Mouse (Mus musculus): ENCODE data around the gene Aacs.

Aacs gene

DNA sequence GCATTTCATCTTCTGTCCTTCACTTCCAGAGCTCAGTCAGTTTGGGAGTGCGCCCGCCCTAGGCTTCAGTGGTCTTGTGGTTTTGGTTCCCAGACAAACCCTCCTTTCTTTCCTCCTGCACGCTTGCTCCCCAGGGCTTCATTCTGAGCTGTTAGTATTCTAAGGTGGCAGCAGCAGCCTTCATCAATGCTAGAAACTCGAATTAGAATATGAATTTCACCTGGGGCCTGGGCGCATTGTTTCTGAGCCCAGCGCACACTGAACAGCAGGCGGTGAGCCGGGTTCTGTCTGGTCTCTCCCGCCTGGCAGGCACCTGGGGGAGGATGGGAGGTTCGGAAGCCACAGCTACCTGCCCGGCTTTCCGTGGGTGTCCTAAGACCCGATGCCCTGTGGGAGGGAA lies 70.7 kb downstream of the Aacs start:
- DNase-seq, result no peak

DNA sequence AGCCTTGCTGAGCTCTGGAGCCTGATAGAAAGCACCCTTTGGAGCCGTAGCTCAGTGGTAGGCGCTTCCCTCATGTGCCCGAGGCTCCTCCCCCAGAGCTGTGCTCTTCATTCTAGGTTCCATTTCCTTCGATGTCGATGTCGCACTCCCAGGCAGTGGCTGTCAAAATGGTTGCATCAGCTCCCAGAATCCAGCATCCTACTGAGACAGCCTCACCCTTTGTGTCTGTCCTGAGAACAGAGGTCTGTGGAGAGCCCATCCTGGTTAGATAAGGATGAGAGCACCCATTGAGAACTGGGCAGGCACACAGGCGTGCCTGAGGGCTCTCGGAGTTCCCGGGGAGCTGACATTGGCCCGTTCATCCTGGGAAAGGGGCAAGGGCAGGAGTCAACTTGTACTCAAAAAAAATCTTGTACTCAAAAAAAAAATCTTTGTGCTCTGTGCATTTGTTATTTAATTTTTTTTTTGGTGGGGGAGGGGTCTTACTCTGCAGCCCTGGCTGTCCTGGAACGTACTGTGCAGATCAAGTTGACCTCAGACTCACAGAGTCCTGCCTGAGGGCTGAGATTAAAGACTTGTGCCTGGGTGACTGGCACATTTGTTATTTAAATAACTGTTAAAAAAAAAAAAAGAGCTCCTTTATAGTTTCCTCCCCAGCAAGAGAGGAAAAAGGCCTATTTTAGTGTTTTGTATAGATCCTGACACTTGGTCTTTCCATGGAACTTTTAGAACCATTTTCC lies 74.3 kb downstream of the Aacs start:
- no peak for DNase-seq

- DNase-seq, result no peak
Observed at GRCm38 (mm10) chr5:125555732-125556131, 80.1 kb downstream of the Aacs start.

DNA sequence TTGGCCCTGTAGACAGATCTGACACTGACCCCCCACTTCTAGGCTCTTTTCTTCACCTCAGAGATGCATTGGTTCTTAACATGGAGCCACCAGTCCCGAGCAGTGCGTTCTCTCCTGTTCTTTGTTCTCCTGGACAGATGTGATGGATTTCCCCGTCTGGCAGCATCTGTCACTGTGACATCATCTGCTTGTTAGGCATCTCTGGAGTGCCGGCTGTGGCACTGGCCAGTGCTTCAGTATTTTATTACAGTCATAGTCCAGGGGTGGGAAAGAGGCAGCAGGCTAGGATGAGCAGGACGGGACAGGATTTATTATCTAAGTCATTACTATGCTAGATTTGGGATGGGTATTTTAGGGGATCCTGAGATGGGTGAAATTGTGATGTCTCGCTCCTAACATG lies 87.9 kb downstream of the Aacs start:
- no peak for DNase-seq

GRCm38 (mm10) chr5:125565725-125566124 lies 90.1 kb downstream of the Aacs start:
- DNase-seq, result no peak
